Mouse (Mus musculus) limb, embryonic 11.5 days (tissue): ENCODE results near the gene Tmem125. TPM values are rescaled to one million over a fixed set of nuclear protein-coding genes. Genes with fewer than 3 reads are reported as not detected.

ENCODE experiments used
- ATAC-seq: fragments of 200-750 bp; cut with Nextera tagmentation; 2 replicates; pipeline ENCODE4 v1.8.0; 2017; ENCODE audit warnings: low read depth; ENCODE audit not compliant: insufficient number of reproducible peaks, low FRiP score, low TSS enrichment
- DNase-seq: peaks from one replicate; pipeline ENCODE4 v3.0.0-alpha.2; 2015; ENCODE audit warnings: low spot score
- H3K27ac ChIP-seq: fragments of 300-500 bp; sonication (generic); replicated peaks from 2 replicates; pipeline ENCODE4 v1.5.1; 2014; ENCODE audit warnings: low read depth, mild to moderate bottlenecking, low read length
- H3K27me3 ChIP-seq: fragments of 300-500 bp; sonication (generic); 2 replicates; pipeline ENCODE4 v1.6.1; 2014; ENCODE audit warnings: mild to moderate bottlenecking, low read length, mixed read lengths; ENCODE audit not compliant: control insufficient read depth, insufficient read depth
- H3K36me3 ChIP-seq: fragments of 300-500 bp; sonication (generic); 2 replicates; pipeline ENCODE4 v1.6.1; 2014; ENCODE audit warnings: mild to moderate bottlenecking, low read length, moderate library complexity, mixed read lengths; ENCODE audit not compliant: control insufficient read depth, insufficient read depth
- H3K4me1 ChIP-seq: fragments of 300-500 bp; sonication (generic); 2 replicates; pipeline ENCODE4 v1.6.1; 2014; ENCODE audit warnings: low read length, mixed read lengths; ENCODE audit not compliant: control insufficient read depth, insufficient read depth
- H3K4me2 ChIP-seq: fragments of 300-500 bp; sonication (generic); 2 replicates; pipeline ENCODE4 v1.6.1; 2014; ENCODE audit warnings: low read depth, mild to moderate bottlenecking, moderate library complexity; ENCODE audit not compliant: severe bottlenecking
- H3K4me3 ChIP-seq: fragments of 300-500 bp; sonication (generic); 2 replicates; pipeline ENCODE4 v1.5.1; 2014; ENCODE audit warnings: low read depth, low read length
- H3K9ac ChIP-seq: fragments of 300-500 bp; sonication (generic); 2 replicates; pipeline ENCODE4 v1.6.1; 2014; ENCODE audit warnings: mild to moderate bottlenecking, low read length
- H3K9me3 ChIP-seq: fragments of 300-500 bp; sonication (generic); 2 replicates; pipeline ENCODE4 v1.6.1; 2016; ENCODE audit warnings: low read length; ENCODE audit not compliant: control insufficient read depth
- WGBS: fragments of 180-500 bp; shearing (Covaris S2); extraction: QIAGEN DNeasy Blood & Tissue Kit; methylation state at CpG from one replicate; pipeline ENCODE4 v1.1.7; 2014; 5-methylcytosine and 5-hydroxymethylcytosine counted together
- polyA plus RNA-seq: library from polyadenylated mRNA; unstranded; fragments of >200 nt; fragmentation: Nextera tagmentation; extraction: Ambion mirVana; gene quantifications from 2 replicates; pipeline ENCODE4 v1.2.1, GENCODE M21; 2014

Gene Tmem125
- polyA plus RNA-seq, 1 experiment from 2014 or later: 0.27 TPM

DNA sequence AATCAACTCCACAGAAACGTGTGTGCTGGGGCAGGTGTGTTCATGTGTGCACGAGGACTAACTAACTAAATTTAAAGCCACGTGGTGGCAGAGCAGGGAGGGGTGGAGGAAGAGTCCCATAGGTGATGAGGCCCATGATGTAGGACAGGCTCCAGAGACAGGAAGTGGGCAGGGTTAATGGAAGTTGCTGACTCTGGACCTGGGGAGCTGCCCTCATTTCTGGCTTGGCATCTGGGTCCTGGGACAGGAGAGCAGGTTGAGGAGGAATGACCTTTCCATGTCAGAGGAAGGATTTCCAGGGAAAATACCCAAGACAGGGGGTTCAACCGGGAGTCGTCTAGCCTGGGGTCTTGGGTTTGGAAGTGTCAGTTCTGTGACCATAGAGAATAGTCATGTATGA is 11.2 kb downstream of the Tmem125 start:
- no peaks in the 10 kb centered on the region for H3K27me3 ChIP-seq
- no peak overlapping the region for H3K4me2 ChIP-seq
- 71% methylated on average over 5 of the region's 5 CpGs for WGBS
- no peaks in the 10 kb centered on the region for H3K9me3 ChIP-seq
- H3K4me3 ChIP-seq: no peak overlapping the region
- H3K27ac ChIP-seq: no peak overlapping the region
- H3K4me1 ChIP-seq: no peaks in the 10 kb centered on the region
- no peak overlapping the region for H3K9ac ChIP-seq
- ATAC-seq (no peak), DNase-seq (no peak)
- H3K36me3 ChIP-seq: no peaks in the 10 kb centered on the region

DNA sequence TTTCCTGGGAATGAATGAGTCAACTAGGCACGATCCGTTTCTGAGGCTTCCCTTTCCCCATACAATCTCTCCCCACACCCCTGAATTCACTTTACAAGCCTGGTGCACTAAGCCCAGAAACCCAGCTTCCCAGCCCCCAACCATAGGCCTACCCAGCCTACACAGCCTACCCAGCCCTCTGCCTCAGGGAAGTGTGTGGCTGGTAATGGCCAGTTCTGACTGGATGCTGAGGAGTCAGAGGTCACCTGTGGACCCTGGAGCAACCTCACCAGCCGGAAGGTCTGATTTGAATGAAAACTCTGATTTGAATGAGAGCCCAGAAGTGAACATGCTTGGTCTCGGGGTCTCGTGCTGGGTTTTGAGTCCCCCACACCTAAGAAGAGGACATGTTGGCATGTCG is 16.1 kb downstream of the Tmem125 start:
- WGBS: 88% methylated on average over 6 of the region's 6 CpGs
- Histone ChIP-seq H3K4me3 (no peak overlapping the region), H3K9me3 (no peaks in the 10 kb centered on the region), H3K27ac (no peak overlapping the region), H3K4me2 (no peak overlapping the region), H3K27me3 (no peaks in the 10 kb centered on the region), H3K9ac (no peak overlapping the region), H3K4me1 (0 out of 2 replicates have a peak, but pooled peaks cover 3% of the 10 kb centered on the region), H3K36me3 (no peaks in the 10 kb centered on the region)
- no peak for DNase-seq
- ATAC-seq: no peak

DNA sequence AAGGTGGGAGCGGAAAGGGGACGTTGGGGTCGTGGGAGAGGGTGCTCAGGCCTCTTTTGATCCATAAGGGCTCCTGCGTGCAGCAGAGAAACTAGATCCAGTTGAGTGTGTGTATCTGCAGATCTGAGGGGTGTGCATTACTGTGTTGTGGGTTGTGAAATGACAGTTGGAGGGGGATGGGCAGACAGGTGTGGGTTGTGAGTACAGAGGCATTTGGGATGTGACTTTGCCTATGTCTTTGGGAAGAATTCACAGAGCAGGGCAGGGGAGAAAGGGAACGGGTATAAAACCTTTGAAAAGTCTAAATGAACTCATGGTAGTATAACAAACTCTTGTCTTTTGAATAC is 16.5 kb downstream of the Tmem125 start:
- H3K4me3 ChIP-seq: no peak overlapping the region
- 37% methylated on average over 5 of the region's 5 CpGs for WGBS
- no peak for DNase-seq
- H3K36me3 ChIP-seq: no peaks in the 10 kb centered on the region
- ATAC-seq: no peak
- no peaks in the 10 kb centered on the region for H3K27me3 ChIP-seq
- no peaks in the 10 kb centered on the region for H3K9me3 ChIP-seq
- H3K4me2 ChIP-seq: no peak overlapping the region
- H3K27ac ChIP-seq: no peak overlapping the region
- no peak overlapping the region for H3K9ac ChIP-seq
- 0 out of 2 replicates have a peak, but pooled peaks cover 3% of the 10 kb centered on the region for H3K4me1 ChIP-seq

DNA sequence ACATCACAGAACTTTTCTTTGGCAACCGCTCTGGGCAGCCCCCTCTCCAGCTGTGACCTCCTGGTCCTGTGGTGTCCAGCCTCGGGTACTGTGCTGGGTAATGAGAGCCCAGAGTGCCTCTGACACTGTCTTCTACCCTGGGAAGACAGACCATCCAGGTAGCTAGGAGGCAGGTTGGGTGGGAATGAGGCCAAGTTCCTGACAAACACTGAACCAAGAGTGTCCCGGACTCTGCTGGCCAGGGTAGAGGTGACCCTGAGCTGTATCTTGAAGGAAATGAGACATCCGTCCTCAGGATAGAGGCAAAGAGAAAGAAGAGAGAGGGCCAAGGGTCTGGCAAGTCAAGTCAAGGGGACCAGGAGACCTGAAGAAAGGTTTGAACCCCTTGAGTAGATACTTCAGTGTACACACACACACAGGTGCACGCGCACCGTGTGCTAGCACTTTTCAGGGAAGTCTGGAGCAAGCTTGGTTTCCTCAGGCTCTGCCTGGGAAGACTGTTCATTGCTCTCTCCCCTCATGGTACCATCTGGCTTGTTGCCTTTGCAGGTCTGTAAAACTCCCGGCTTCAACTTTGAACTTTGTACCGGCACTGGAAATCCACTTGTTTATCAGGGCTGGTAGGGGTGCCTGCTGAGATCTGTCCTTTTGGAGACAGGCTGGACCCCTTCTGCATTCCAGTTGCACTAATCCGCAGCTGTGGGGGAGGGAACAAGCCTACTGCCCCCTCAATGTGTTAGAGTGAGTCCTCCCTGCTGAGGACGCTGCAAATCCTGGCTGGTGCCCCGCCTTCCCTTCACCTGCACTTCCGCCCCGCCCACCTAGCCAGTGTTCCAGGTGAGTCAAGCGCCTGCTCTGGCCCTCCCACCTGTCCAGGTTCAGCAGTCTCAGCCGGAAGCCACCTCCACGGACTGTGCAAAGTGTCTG is 17.2 kb downstream of the Tmem125 start, which contains the start of gene 2610528J11Rik:
2610528J11Rik (plus strand) TSS at position 592 of the 927 bp plus-strand sequence.
- no peak for ATAC-seq
- Histone ChIP-seq H3K4me1 (0 out of 2 replicates have a peak, but pooled peaks cover 3% of the 10 kb centered on the region), H3K36me3 (no peaks in the 10 kb centered on the region), H3K4me3 (no peak within 1 kb of the TSS), H3K27ac (no peak within 1 kb of the TSS), H3K9ac (no peak within 1 kb of the TSS), H3K9me3 (no peaks in the 10 kb centered on the region), H3K27me3 (no peaks in the 10 kb centered on the region), H3K4me2 (no peak within 1 kb of the TSS)
- no peak for DNase-seq
- WGBS: 37% methylated on average over 17 of the region's 17 CpGs

DNA sequence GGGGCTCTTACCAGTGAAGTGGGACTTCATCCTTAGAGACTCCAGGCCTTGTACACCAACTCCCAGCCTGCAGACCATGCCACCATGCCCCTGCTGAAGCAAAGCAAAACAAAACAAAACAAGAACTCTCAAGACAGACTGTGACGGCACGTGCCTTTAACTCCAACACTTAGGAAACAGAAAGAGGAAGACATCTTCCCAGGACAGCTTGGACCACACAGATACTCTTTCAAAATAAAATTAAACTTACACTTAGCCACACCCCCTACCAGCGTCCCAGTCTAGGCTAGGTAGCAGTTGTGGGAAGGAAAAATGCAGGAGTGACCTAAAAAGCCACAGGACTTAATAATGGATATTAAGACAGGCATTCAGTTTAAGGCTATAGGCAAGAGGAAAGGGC is 18.1 kb downstream of the Tmem125 start:
- H3K9me3 ChIP-seq: no peaks in the 10 kb centered on the region
- 74% methylated on average over 3 of the region's 3 CpGs for WGBS
- no peak overlapping the region for H3K4me2 ChIP-seq
- ATAC-seq: no peak
- no peak for DNase-seq
- 0 out of 2 replicates have a peak, but pooled peaks cover 3% of the 10 kb centered on the region for H3K4me1 ChIP-seq
- no peak overlapping the region for H3K4me3 ChIP-seq
- no peaks in the 10 kb centered on the region for H3K27me3 ChIP-seq
- H3K27ac ChIP-seq: no peak overlapping the region
- H3K9ac ChIP-seq: no peak overlapping the region
- H3K36me3 ChIP-seq: no peaks in the 10 kb centered on the region

DNA sequence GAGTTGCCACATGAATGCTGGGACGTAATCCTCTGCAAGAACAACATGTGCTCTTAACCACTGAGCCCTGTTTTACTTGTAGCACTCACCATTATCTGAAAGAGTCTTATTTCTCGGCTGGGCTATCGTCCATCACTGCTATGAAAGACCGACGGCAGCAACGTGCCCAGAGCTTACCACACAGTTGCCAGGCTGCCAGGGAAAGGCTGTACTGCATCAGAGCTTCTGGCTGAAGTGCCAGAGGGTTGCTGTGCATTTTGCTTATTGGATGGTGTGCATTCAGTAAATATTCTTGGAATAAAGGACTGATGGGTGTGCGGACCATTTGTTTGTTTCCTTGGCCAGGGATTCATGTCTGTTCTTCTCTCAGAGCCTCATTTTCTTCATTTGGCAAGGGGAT is 19.9 kb downstream of the Tmem125 start:
- 0 out of 2 replicates have a peak, but pooled peaks cover 3% of the 10 kb centered on the region for H3K4me1 ChIP-seq
- WGBS: 71% methylated on average over 7 of the region's 7 CpGs
- no peak overlapping the region for H3K4me2 ChIP-seq
- DNase-seq (no peak), ATAC-seq (no peak)
- H3K36me3 ChIP-seq: no peaks in the 10 kb centered on the region
- no peak overlapping the region for H3K4me3 ChIP-seq
- H3K27ac ChIP-seq: no peak overlapping the region
- H3K9me3 ChIP-seq: no peaks in the 10 kb centered on the region
- no peaks in the 10 kb centered on the region for H3K27me3 ChIP-seq
- H3K9ac ChIP-seq: no peak overlapping the region

DNA sequence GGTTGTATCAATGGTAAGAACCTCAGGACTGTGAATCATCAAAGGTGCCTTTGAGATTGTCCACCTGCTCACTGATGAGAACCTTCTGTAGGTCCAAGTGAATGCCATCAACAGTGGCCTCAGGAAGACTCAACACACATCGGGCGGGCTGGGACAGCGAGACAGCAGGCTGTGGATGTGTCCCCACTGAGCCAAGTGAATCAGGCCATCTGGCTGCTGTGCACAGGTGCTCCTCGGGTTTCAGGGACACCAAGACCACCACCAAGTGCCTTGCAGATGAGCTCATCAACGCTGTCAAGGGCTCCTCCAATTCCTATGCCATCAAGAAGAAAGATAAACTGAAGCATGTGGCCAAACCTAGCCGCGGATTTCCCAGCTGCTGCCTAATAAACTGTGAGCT is 21.6 kb downstream of the Tmem125 start:
- DNase-seq (no peak), ATAC-seq (no peak)
- Histone ChIP-seq H3K4me1 (0 out of 2 replicates have a peak, but pooled peaks cover 3% of the 10 kb centered on the region), H3K36me3 (no peaks in the 10 kb centered on the region), H3K27me3 (0 out of 2 replicates have a peak, but pooled peaks cover 3% of the 10 kb centered on the region), H3K4me2 (no peak overlapping the region), H3K4me3 (no peak overlapping the region), H3K27ac (no peak overlapping the region), H3K9ac (no peak overlapping the region), H3K9me3 (no peaks in the 10 kb centered on the region)
- WGBS: 87% methylated on average over 7 of the region's 7 CpGs

DNA sequence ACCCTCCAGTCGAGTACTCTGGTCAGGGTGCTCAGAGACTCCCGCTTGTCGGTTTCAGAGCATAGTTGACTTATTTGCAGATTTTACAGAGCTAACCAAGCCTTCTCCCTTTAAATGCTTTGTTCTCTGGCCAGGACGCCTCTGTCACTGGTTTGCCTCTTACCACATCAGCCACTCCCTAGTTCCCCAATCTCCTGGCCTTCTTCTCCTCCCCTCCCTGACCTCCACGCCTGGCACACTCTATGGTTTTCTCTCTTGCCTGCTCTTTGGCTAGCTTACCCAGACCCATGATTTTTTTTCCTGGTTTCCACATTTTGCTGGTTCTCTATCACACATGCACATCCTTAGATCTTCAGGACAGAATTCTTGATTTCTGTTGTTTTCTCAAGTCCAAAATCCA is 25.6 kb downstream of the Tmem125 start:
- Histone ChIP-seq H3K4me1 (peaks cover 8% of the 10 kb centered on the region; the same call in 1 of the 2 replicates), H3K27ac (no peak overlapping the region), H3K36me3 (no peaks in the 10 kb centered on the region), H3K4me3 (no peak overlapping the region), H3K9ac (no peak overlapping the region), H3K9me3 (no peaks in the 10 kb centered on the region), H3K4me2 (no peak overlapping the region), H3K27me3 (0 out of 2 replicates have a peak, but pooled peaks cover 3% of the 10 kb centered on the region)
- WGBS: 69% methylated on average over 5 of the region's 5 CpGs
- ATAC-seq (no peak), DNase-seq (no peak)
